Comparison of ENCODE assay signal across 8 mouse cellular contexts in genomic region chr14:55491291-55491833, GRCm38 (mm10). TPM values are rescaled to one million over a fixed set of nuclear protein-coding genes. Genes with fewer than 3 reads are reported as not detected.
DNase-seq lines count a peak whose midpoint lies in the region; ATAC-seq and TF ChIP-seq lines count a peak whose summit lies in the region.

No protein-coding gene starts in this region.

- under 1% methylated on average over 30 of the region's 30 CpGs for WGBS in hindbrain, postnatal 0 days
- WGBS in limb, embryonic 11.5 days = under 1% methylated on average over 30 of the region's 30 CpGs
- WGBS in midbrain, embryonic 10.5 days = under 1% methylated on average over 30 of the region's 30 CpGs

- no peaks in the 10 kb centered on the region for H3K9me3 ChIP-seq in hindbrain, postnatal 0 days (ENCODE audit: low read length)
- H3K9me3 ChIP-seq in limb, embryonic 11.5 days (ENCODE audit: control insufficient read depth, low read length) = no peaks in the 10 kb centered on the region
- H3K9me3 ChIP-seq in midbrain, embryonic 10.5 days (replicated peaks) = no peaks in the 10 kb centered on the region

- peak overlapping the region; percentile 78 for H3K9ac ChIP-seq in hindbrain, postnatal 0 days (replicated peaks; ENCODE audit: low read length)
- peak overlapping the region; percentile 72 for H3K9ac ChIP-seq in limb, embryonic 11.5 days (ENCODE audit: low read length)

- ATAC-seq in common myeloid progenitor, adult 5-6 weeks (replicated peaks; ENCODE audit: low read depth, poor library complexity, severe bottlenecking) = peak; percentile 79
- ATAC-seq in hindbrain, postnatal 0 days = peak; percentile 55
- ATAC-seq in limb, embryonic 11.5 days (ENCODE audit: insufficient number of reproducible peaks, low FRiP score, low TSS enrichment, low read depth) = peak; percentile 76

- H3K36me3 ChIP-seq in hindbrain, postnatal 0 days (ENCODE audit: insufficient read depth, low read length) = peaks cover 14% of the 10 kb centered on the region
- H3K36me3 ChIP-seq in limb, embryonic 11.5 days (ENCODE audit: control insufficient read depth, insufficient read depth, low read length) = no peaks in the 10 kb centered on the region
- peaks cover 40% of the 10 kb centered on the region for H3K36me3 ChIP-seq in midbrain, embryonic 10.5 days

- peak overlapping the region; percentile 74 for H3K4me3 ChIP-seq in hindbrain, postnatal 0 days (ENCODE audit: low read length)
- peak overlapping the region; percentile 67 for H3K4me3 ChIP-seq in limb, embryonic 11.5 days (ENCODE audit: low read depth, low read length)
- H3K4me3 ChIP-seq in midbrain, embryonic 10.5 days = peak overlapping the region; percentile 89

- no peaks in the 10 kb centered on the region for H3K27me3 ChIP-seq in hindbrain, postnatal 0 days (ENCODE audit: insufficient read depth, low read length)
- H3K27me3 ChIP-seq in limb, embryonic 11.5 days (ENCODE audit: control insufficient read depth, insufficient read depth, low read length) = no peaks in the 10 kb centered on the region
- H3K27me3 ChIP-seq in midbrain, embryonic 10.5 days (ENCODE audit: low read depth, poor library complexity, severe bottlenecking) = no peaks in the 10 kb centered on the region; the same call in 1 of the 2 replicates

- TF ChIP-seq CTCF in hindbrain, postnatal 0 days (IDR thresholded peaks at IDR 0.05; ENCODE audit: low read depth) = no peak

- peaks cover 7% of the 10 kb centered on the region; the same call in 1 of the 2 replicates for H3K4me1 ChIP-seq in hindbrain, postnatal 0 days (ENCODE audit: insufficient read depth, low read length)
- H3K4me1 ChIP-seq in limb, embryonic 11.5 days (ENCODE audit: control insufficient read depth, insufficient read depth, low read length) = peaks cover 3% of the 10 kb centered on the region; the same call in 1 of the 2 replicates
- peaks cover 24% of the 10 kb centered on the region for H3K4me1 ChIP-seq in midbrain, embryonic 10.5 days

- H3K4me2 ChIP-seq in hindbrain, postnatal 0 days (ENCODE audit: low read depth, low read length) = peak overlapping the region; percentile 86
- peak overlapping the region; percentile 97 for H3K4me2 ChIP-seq in limb, embryonic 11.5 days (ENCODE audit: low read depth, severe bottlenecking)

- peak; percentile 79 for DNase-seq in A20 (ENCODE audit: low read depth, low spot score)
- peak; percentile 4 for DNase-seq in adipocyte (ENCODE audit: low spot score)
- DNase-seq in gastrocnemius, postnatal 10 days = peak; percentile 57
- DNase-seq in hindbrain, postnatal 0 days (ENCODE audit: low spot score) = peak; percentile 61
- peak; percentile 84 for DNase-seq in limb, embryonic 11.5 days (ENCODE audit: low spot score)
- peak; percentile 83 for DNase-seq in midbrain, embryonic 10.5 days (ENCODE audit: low spot score)
- DNase-seq in spleen, postnatal 14 days (ENCODE audit: low spot score in 2 of 2) = peak; percentile 35 to 51

- H3K27ac ChIP-seq in hindbrain, postnatal 0 days = peak overlapping the region; percentile 87
- no peak overlapping the region; the same call in 1 of the 2 replicates for H3K27ac ChIP-seq in limb, embryonic 11.5 days (replicated peaks; ENCODE audit: low read depth, low read length)
- H3K27ac ChIP-seq in midbrain, embryonic 10.5 days (replicated peaks) = peak overlapping the region; percentile 92

RNA-seq across cellular contexts. Expression of gene Carmil3, which starts 0.9 kb away (rescaled TPM):
- total RNA-seq in common myeloid progenitor, adult 5-6 weeks (2017) = 0.15 and 2.1 TPM in 2 replicates
- 1 to 10 TPM; 2.5 to 3.9 TPM for total RNA-seq in gastrocnemius, postnatal 10 days (2021)
- total RNA-seq in hindbrain, postnatal 0 days (2014; rRNA removed) = 90.5 and 120 TPM in 2 replicates
- 23.8 and 25.2 TPM in 2 replicates for polyA plus RNA-seq in hindbrain, postnatal 0 days (2015; fragmentation: Nextera tagmentation; extraction: Ambion mirVana)
- 3.0 and 3.7 TPM in 2 replicates for polyA plus RNA-seq in limb, embryonic 11.5 days (2014; fragmentation: Nextera tagmentation; extraction: Ambion mirVana)
- 5.2 and 6.6 TPM in 2 replicates for polyA plus RNA-seq in midbrain, embryonic 10.5 days (2016; fragmentation: Nextera tagmentation; extraction: Ambion mirVana)

RNA-seq across cellular contexts. Expression of gene Dhrs4, which starts 12.8 kb away (rescaled TPM):
- 77.1 and 95.0 TPM in 2 replicates for total RNA-seq in common myeloid progenitor, adult 5-6 weeks (2017)
- total RNA-seq in gastrocnemius, postnatal 10 days (2021) = 10 to 100 TPM; 28.7 to 29.9 TPM
- total RNA-seq in hindbrain, postnatal 0 days (2014; rRNA removed) = 15.8 and 18.4 TPM in 2 replicates
- 28.1 and 29.6 TPM in 2 replicates for polyA plus RNA-seq in hindbrain, postnatal 0 days (2015; fragmentation: Nextera tagmentation; extraction: Ambion mirVana)
- 49.4 and 55.3 TPM in 2 replicates for polyA plus RNA-seq in limb, embryonic 11.5 days (2014; fragmentation: Nextera tagmentation; extraction: Ambion mirVana)
- 60.9 and 64.5 TPM in 2 replicates for polyA plus RNA-seq in midbrain, embryonic 10.5 days (2016; fragmentation: Nextera tagmentation; extraction: Ambion mirVana)

RNA-seq across cellular contexts. Expression of gene Cpne6, which starts 18.9 kb away (rescaled TPM):
- total RNA-seq in common myeloid progenitor, adult 5-6 weeks (2017) = not detected in 2 replicates
- total RNA-seq in gastrocnemius, postnatal 10 days (2021) = under 1 TPM in 1 of 2 experiments, not detected in 1; 0.14 TPM
- 8.3 and 19.7 TPM in 2 replicates for total RNA-seq in hindbrain, postnatal 0 days (2014; rRNA removed)
- polyA plus RNA-seq in hindbrain, postnatal 0 days (2015; fragmentation: Nextera tagmentation; extraction: Ambion mirVana) = 25.3 and 28.0 TPM in 2 replicates
- polyA plus RNA-seq in limb, embryonic 11.5 days (2014; fragmentation: Nextera tagmentation; extraction: Ambion mirVana) = not detected in 2 replicates
- polyA plus RNA-seq in midbrain, embryonic 10.5 days (2016; fragmentation: Nextera tagmentation; extraction: Ambion mirVana) = 0.36 and 0.48 TPM in 2 replicates

RNA-seq across cellular contexts. Expression of gene Nrl, which starts 33.4 kb away (rescaled TPM):
- not detected in 2 replicates for total RNA-seq in common myeloid progenitor, adult 5-6 weeks (2017)
- total RNA-seq in gastrocnemius, postnatal 10 days (2021) = not detected
- 4.4 and 7.1 TPM in 2 replicates for total RNA-seq in hindbrain, postnatal 0 days (2014; rRNA removed)
- 0.23 and 0.33 TPM in 2 replicates for polyA plus RNA-seq in hindbrain, postnatal 0 days (2015; fragmentation: Nextera tagmentation; extraction: Ambion mirVana)
- not detected in 2 replicates for polyA plus RNA-seq in limb, embryonic 11.5 days (2014; fragmentation: Nextera tagmentation; extraction: Ambion mirVana)
- polyA plus RNA-seq in midbrain, embryonic 10.5 days (2016; fragmentation: Nextera tagmentation; extraction: Ambion mirVana) = not detected in 2 replicates

RNA-seq across cellular contexts. Expression of gene Pck2, which starts 48.7 kb away (rescaled TPM):
- total RNA-seq in common myeloid progenitor, adult 5-6 weeks (2017) = 47.8 and 51.1 TPM in 2 replicates
- 10 to 100 TPM; 15.0 to 21.4 TPM for total RNA-seq in gastrocnemius, postnatal 10 days (2021)
- total RNA-seq in hindbrain, postnatal 0 days (2014; rRNA removed) = 30.5 and 32.0 TPM in 2 replicates
- 19.9 and 22.5 TPM in 2 replicates for polyA plus RNA-seq in hindbrain, postnatal 0 days (2015; fragmentation: Nextera tagmentation; extraction: Ambion mirVana)
- polyA plus RNA-seq in limb, embryonic 11.5 days (2014; fragmentation: Nextera tagmentation; extraction: Ambion mirVana) = 20.4 and 21.6 TPM in 2 replicates
- polyA plus RNA-seq in midbrain, embryonic 10.5 days (2016; fragmentation: Nextera tagmentation; extraction: Ambion mirVana) = 16.5 and 18.5 TPM in 2 replicates

Comparison
In these comparisons a context has a peak if more than half of its experiments do, and no peak if none do; other contexts are left out.
1. DNase-seq: peak in every context shown above with its lines; median percentile 84 in limb, embryonic 11.5 days; 83 in midbrain, embryonic 10.5 days; 79 in A20; 61 in hindbrain, postnatal 0 days; 57 in gastrocnemius, postnatal 10 days; 43 in spleen, postnatal 14 days; 4 in adipocyte.
2. RNA of gene Carmil3, which starts 0.9 kb away (total RNA-seq): 90.5 to 120 TPM in hindbrain, postnatal 0 days; 2.5 to 3.9 TPM in gastrocnemius, postnatal 10 days and 0.15 to 2.1 TPM in common myeloid progenitor, adult 5-6 weeks; every median in the first group is over 10 times any median in the second.
3. Peak in every context shown above with its lines, with median percentiles within 50 percentile points of each other: ATAC-seq and H3K4me3 ChIP-seq.